Mouse (Mus musculus) embryo, embryonic 11 days (tissue): ENCODE measurements at regions not wholly inside any gene's neighbourhood (a gene's known extent, or its start where the extent isn't known, plus 50 kb on each side); places are given as distances from the start of the nearest gene placed in this dataset.

Experiments used
- DNase-seq: peaks from one replicate; pipeline ENCODE4 v3.0.0-alpha.2; 2015

GRCm38 (mm10) chr13:59952809-59953208 lies 129.9 kb upstream of the Tut7 start:
- DNase-seq = peak; percentile 39

- DNase-seq = no peak
Observed at GRCm38 (mm10) chr13:59952116-59952515, 129.2 kb upstream of the Tut7 start.

GRCm38 (mm10) chr13:59950281-59950680 lies 127.3 kb upstream of the Tut7 start:
- no peak for DNase-seq

- no peak for DNase-seq
Observed at GRCm38 (mm10) chr13:59949471-59949870, 126.5 kb upstream of the Tut7 start.

GRCm38 (mm10) chr13:59948496-59949138 lies 125.7 kb upstream of the Tut7 start:
- DNase-seq = no peak

GRCm38 (mm10) chr13:59947461-59947860 lies 124.5 kb upstream of the Tut7 start:
- DNase-seq = no peak

- DNase-seq = no peak
Observed at GRCm38 (mm10) chr13:59946509-59946908, 123.6 kb upstream of the Tut7 start.

GRCm38 (mm10) chr13:59945631-59946030 lies 122.7 kb upstream of the Tut7 start:
- no peak for DNase-seq

- DNase-seq = no peak
Observed at GRCm38 (mm10) chr13:59943602-59944140, 120.7 kb upstream of the Tut7 start.

- no peak for DNase-seq
Observed at GRCm38 (mm10) chr13:59943020-59943419, 120.1 kb upstream of the Tut7 start.

- no peak for DNase-seq
Observed at GRCm38 (mm10) chr13:59941519-59941918, 118.6 kb upstream of the Tut7 start.

- no peak for DNase-seq
Observed at GRCm38 (mm10) chr13:59940414-59941205, 117.7 kb upstream of the Tut7 start.

GRCm38 (mm10) chr13:59939886-59940285 lies 116.9 kb upstream of the Tut7 start:
- DNase-seq = no peak

- DNase-seq = no peak
Observed at GRCm38 (mm10) chr13:59937147-59937546, 114.2 kb upstream of the Tut7 start.

GRCm38 (mm10) chr13:59934556-59934955 lies 111.6 kb upstream of the Tut7 start:
- no peak for DNase-seq

GRCm38 (mm10) chr13:59934093-59934492 lies 111.1 kb upstream of the Tut7 start:
- DNase-seq = no peak

GRCm38 (mm10) chr13:59927379-59928111 lies 104.6 kb upstream of the Tut7 start:
- peak; percentile 59 for DNase-seq

GRCm38 (mm10) chr13:59925845-59926481 lies 103.0 kb upstream of the Tut7 start:
- DNase-seq = no peak

GRCm38 (mm10) chr13:59917185-59917584 lies 94.2 kb upstream of the Tut7 start:
- DNase-seq = no peak

GRCm38 (mm10) chr13:59916166-59917044 lies 93.5 kb upstream of the Tut7 start:
- no peak for DNase-seq

- DNase-seq = no peak
Observed at GRCm38 (mm10) chr13:59915734-59916133, 92.8 kb upstream of the Tut7 start.
